Mouse (Mus musculus) myocyte (in vitro differentiated cells): ENCODE data around the gene Rpl36-ps4. TPM values are rescaled to one million over a fixed set of nuclear protein-coding genes. Genes with fewer than 3 reads are reported as not detected.

Source experiments
- H3K27me3 ChIP-seq: one replicate; pipeline ENCODE4 v1.6.1; 2011; ENCODE audit not compliant: control insufficient read depth, insufficient read depth, insufficient read length
- H3K36me3 ChIP-seq: one replicate; pipeline ENCODE4 v1.6.1; 2011; ENCODE audit not compliant: control insufficient read depth, insufficient read depth
- H3K4me2 ChIP-seq: one replicate; pipeline ENCODE4 v1.6.1; 2011; ENCODE audit warnings: low read depth, control low read depth
- H3K4me3 ChIP-seq: one replicate; pipeline ENCODE4 v1.5.1; 2011; ENCODE audit warnings: mild to moderate bottlenecking, control low read depth, moderate library complexity
- H3K79me2 ChIP-seq: one replicate; pipeline ENCODE4 v1.6.1; 2011; ENCODE audit not compliant: control insufficient read depth, insufficient read depth
- H3ac ChIP-seq: one replicate; pipeline ENCODE4 v1.6.1; 2011; ENCODE audit not compliant: control insufficient read depth, insufficient read length
- CEBPB ChIP-seq: IDR thresholded peaks from 2 replicates; pipeline ENCODE4 v1.6.1; 2011; ENCODE audit warnings: mild to moderate bottlenecking, moderate library complexity; ENCODE audit not compliant: poor library complexity, insufficient read depth, severe bottlenecking
- E2F4 ChIP-seq: IDR thresholded peaks from one replicate; pipeline ENCODE4 v1.6.1; 2011; ENCODE audit warnings: mild to moderate bottlenecking, control low read depth, moderate library complexity; ENCODE audit not compliant: insufficient read depth
- MAX ChIP-seq: IDR thresholded peaks from one replicate; pipeline ENCODE4 v1.6.1; 2011; ENCODE audit warnings: low read depth, mild to moderate bottlenecking, control low read depth
- MYOD1 ChIP-seq, 3 experiments: IDR thresholded peaks; one replicate each; pipeline ENCODE4 v1.6.1; 2011; ENCODE audit warnings: control low read depth in 2 of 3, low read depth in 2 of 3, mild to moderate bottlenecking in 2 of 3, moderate library complexity in 1 of 3; ENCODE audit not compliant: insufficient read length in 2 of 3, control insufficient read depth in 1 of 3
- MYOG ChIP-seq, 3 experiments: IDR thresholded peaks; one replicate each; pipeline ENCODE4 v1.6.1; 2011; ENCODE audit warnings: control low read depth in 2 of 3, low read depth in 2 of 3, mild to moderate bottlenecking in 2 of 3; ENCODE audit not compliant: insufficient read length in 2 of 3, control insufficient read depth in 1 of 3, insufficient read depth in 1 of 3
- POLR2A ChIP-seq: IDR thresholded peaks from one replicate; pipeline ENCODE4 v1.6.1; 2011; ENCODE audit warnings: low read depth, mild to moderate bottlenecking, control low read depth, moderate library complexity; ENCODE audit not compliant: insufficient read length
- POLR2AphosphoS2 ChIP-seq: IDR thresholded peaks from one replicate; pipeline ENCODE4 v1.6.1; 2011; ENCODE audit warnings: low read depth, control low read depth; ENCODE audit not compliant: insufficient read length
- REST ChIP-seq: IDR thresholded peaks from one replicate; pipeline ENCODE4 v1.6.1; 2011; ENCODE audit warnings: mild to moderate bottlenecking, control low read depth, moderate library complexity; ENCODE audit not compliant: insufficient read depth, insufficient read length
- SRF ChIP-seq: IDR thresholded peaks from one replicate; pipeline ENCODE4 v1.6.1; 2011; ENCODE audit warnings: low read depth; ENCODE audit not compliant: control insufficient read depth, insufficient read length
- TCF12 ChIP-seq: IDR thresholded peaks from one replicate; pipeline ENCODE4 v1.6.1; 2011; ENCODE audit warnings: mild to moderate bottlenecking, control low read depth; ENCODE audit not compliant: poor library complexity, insufficient read depth, severe bottlenecking
- TCF3 ChIP-seq: IDR thresholded peaks from one replicate; pipeline ENCODE4 v1.6.1; 2011; ENCODE audit warnings: low read depth, control low read depth; ENCODE audit not compliant: insufficient read length
- USF1 ChIP-seq: IDR thresholded peaks from one replicate; pipeline ENCODE4 v1.6.1; 2011; ENCODE audit warnings: low read depth, mild to moderate bottlenecking, control low read depth, moderate library complexity
- polyA plus RNA-seq: library from polyadenylated mRNA; unstranded; fragments of >200 nt; fragmentation: generic; extraction: Trizol; gene quantifications from one replicate; pipeline ENCODE4 v1.2.1, GENCODE M21; 2012; ENCODE audit warnings: missing spikeins

Gene Rpl36-ps4
- not detected for polyA plus RNA-seq

DNA sequence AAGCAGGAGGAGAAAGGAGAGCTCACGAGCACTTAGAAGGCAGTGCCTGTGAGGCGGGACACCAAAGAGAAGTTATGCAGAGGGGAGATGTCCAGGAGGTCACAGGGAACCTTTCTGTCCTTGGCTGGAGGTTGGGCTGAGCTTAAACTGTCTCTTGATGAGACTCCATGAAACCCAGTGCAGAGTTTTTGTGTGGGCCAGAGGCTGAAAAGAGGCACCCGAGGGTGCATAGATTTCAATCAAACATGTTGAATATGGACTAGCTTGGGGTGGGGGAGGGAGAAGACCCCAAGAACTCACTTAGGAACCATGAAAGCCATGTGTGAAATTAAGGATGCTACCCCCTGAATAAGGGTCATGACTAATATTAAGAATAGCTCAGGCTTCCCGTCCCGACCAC, at the start of gene Rpl36-ps4:
Gene Rpl36-ps4, plus strand, starts transcription at position 301 of the 400 bp plus-strand sequence.
- Histone ChIP-seq H3K4me3 (no peak within 1 kb of the TSS), H3K4me2 (no peak within 1 kb of the TSS), H3K27me3 (no peaks in the 10 kb centered on the region), H3K36me3 (no peaks in the 10 kb centered on the region), H3K79me2 (no peaks in the 10 kb centered on the region), H3ac (no peak within 1 kb of the TSS)
- TF ChIP-seq E2F4 (no peak), MAX (no peak), POLR2AphosphoS2 (no peak), SRF (no peak)

- TF ChIP-seq USF1 (no peak), MYOD1 (IDR thresholded peaks at IDR 0.05; ENCODE audit: control insufficient read depth in 1 of 3, insufficient read length in 2 of 3, low read depth in 2 of 3) (no peak), TCF3 (no peak)
- Histone ChIP-seq H3ac (no peak overlapping the region), H3K79me2 (no peaks in the 10 kb centered on the region), H3K4me3 (no peak overlapping the region), H3K27me3 (no peaks in the 10 kb centered on the region), H3K4me2 (no peak overlapping the region), H3K36me3 (no peaks in the 10 kb centered on the region)
Measured at GRCm38 (mm10) chr17:87871461-87872126, 49.2 kb upstream of the Rpl36-ps4 start.

DNA sequence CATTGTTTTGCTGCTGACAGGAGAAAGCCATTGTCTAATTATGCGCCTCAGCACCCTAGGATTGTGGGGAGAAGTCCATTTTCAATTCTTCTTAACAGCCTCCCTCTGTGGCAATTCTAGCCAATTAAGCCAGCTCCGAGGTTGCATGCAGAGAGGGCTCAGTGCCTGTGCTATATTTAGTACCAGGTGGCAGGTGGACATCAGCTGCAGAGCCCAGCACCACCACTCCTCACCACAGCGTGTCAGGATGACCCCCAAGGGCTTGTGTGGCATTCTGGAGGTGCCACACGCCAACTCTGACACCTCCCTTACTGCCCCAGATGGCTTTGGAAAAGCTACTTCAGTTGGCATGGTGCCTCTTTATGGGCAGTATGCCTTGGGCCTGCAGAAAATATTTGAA, 48.5 kb upstream of the Rpl36-ps4 start:
- Histone ChIP-seq H3K4me3 (no peak overlapping the region), H3K27me3 (no peaks in the 10 kb centered on the region), H3K4me2 (no peak overlapping the region), H3ac (no peak overlapping the region), H3K36me3 (no peaks in the 10 kb centered on the region), H3K79me2 (no peaks in the 10 kb centered on the region)
- TF ChIP-seq MYOG (IDR thresholded peaks at IDR 0.05; ENCODE audit: control insufficient read depth in 1 of 3, insufficient read depth in 1 of 3, insufficient read length in 2 of 3, low read depth in 2 of 3) = peak in 2 of 3 experiments; percentile 67 to 82
- no peak for TF ChIP-seq REST
- no peak for TF ChIP-seq E2F4
- no peak for TF ChIP-seq POLR2A
- TF ChIP-seq MYOD1 (IDR thresholded peaks at IDR 0.05; ENCODE audit: control insufficient read depth in 1 of 3, insufficient read length in 2 of 3, low read depth in 2 of 3) = peak in 2 of 3 experiments; percentile 74 to 83
- no peak for TF ChIP-seq POLR2AphosphoS2
- no peak for TF ChIP-seq CEBPB
- peak; percentile 83 for TF ChIP-seq TCF3
- TF ChIP-seq MAX = no peak
- TF ChIP-seq SRF = no peak
- TF ChIP-seq USF1 = no peak
- no peak for TF ChIP-seq TCF12

GRCm38 (mm10) chr17:87873456-87873855, 47.3 kb upstream of the Rpl36-ps4 start:
- Histone ChIP-seq H3K27me3 (no peaks in the 10 kb centered on the region), H3K36me3 (no peaks in the 10 kb centered on the region), H3K4me2 (no peak overlapping the region), H3K4me3 (no peak overlapping the region), H3K79me2 (no peaks in the 10 kb centered on the region), H3ac (no peak overlapping the region)
- TF ChIP-seq CEBPB = no peak
- no peak for TF ChIP-seq REST
- no peak for TF ChIP-seq MYOD1 (IDR thresholded peaks at IDR 0.05; ENCODE audit: control insufficient read depth in 1 of 3, insufficient read length in 2 of 3, low read depth in 2 of 3)
- TF ChIP-seq POLR2A = no peak
- no peak for TF ChIP-seq POLR2AphosphoS2
- TF ChIP-seq E2F4 = no peak
- TF ChIP-seq USF1 = no peak
- TF ChIP-seq TCF12 = no peak
- TF ChIP-seq SRF = no peak
- TF ChIP-seq MAX = no peak
- no peak for TF ChIP-seq MYOG (IDR thresholded peaks at IDR 0.05; ENCODE audit: control insufficient read depth in 1 of 3, insufficient read depth in 1 of 3, insufficient read length in 2 of 3, low read depth in 2 of 3)
- TF ChIP-seq TCF3 = no peak

DNA sequence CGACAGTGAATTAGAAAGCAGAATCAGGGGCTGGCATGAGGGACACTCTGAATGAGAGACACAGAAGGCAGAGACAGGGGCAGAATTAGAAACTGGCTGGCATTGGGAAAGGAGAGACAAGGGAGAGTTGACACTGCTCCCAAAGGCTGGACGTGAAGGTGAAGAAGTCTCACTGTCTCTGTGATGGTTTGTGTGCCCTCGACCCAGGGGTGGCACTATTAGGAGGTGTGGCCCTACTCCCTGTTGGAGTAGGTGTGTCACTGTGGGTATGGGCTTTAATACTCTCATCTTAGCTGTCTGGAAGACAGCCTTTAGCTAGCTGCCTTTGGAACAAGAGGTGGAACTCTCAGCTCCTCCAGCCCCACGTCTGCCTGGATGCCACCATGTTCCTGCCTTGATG, 46.8 kb upstream of the Rpl36-ps4 start:
- Histone ChIP-seq H3K79me2 (no peaks in the 10 kb centered on the region), H3K27me3 (no peaks in the 10 kb centered on the region), H3K36me3 (no peaks in the 10 kb centered on the region), H3K4me3 (no peak overlapping the region), H3K4me2 (no peak overlapping the region), H3ac (no peak overlapping the region)
- TF ChIP-seq MAX (no peak), USF1 (no peak), MYOG (IDR thresholded peaks at IDR 0.05; ENCODE audit: control insufficient read depth in 1 of 3, insufficient read depth in 1 of 3, insufficient read length in 2 of 3, low read depth in 2 of 3) (no peak)
